32 mouse cellular contexts compared by ENCODE assay signal in genomic region chr5:135952830-135953229, GRCm38 (mm10). TPM values are rescaled to one million over a fixed set of nuclear protein-coding genes. Genes with fewer than 3 reads are reported as not detected.
DNase-seq lines count a peak whose midpoint lies in the region; ATAC-seq and TF ChIP-seq lines count a peak whose summit lies in the region.
"Had no signal": no experiment of that assay in that cellular context is flagged by ENCODE, and none has a peak within 500 bp of the region (broad histone marks: within the 10 kb centered on the region; RNA-seq: fewer than 3 reads in every experiment).

No protein-coding gene starts in this region.

- no peak for TF ChIP-seq EP300 in ES-Bruce4 (IDR thresholded peaks at IDR 0.05; ENCODE audit: insufficient read depth, low read depth, low read length)

- TF ChIP-seq CTCF in ES-Bruce4 (IDR thresholded peaks at IDR 0.05; ENCODE audit: low read depth, low read length) = no peak
- TF ChIP-seq CTCF in lung, adult 2 months (IDR thresholded peaks at IDR 0.05; ENCODE audit: insufficient read depth, low read length) = no peak

- no peak for ATAC-seq in embryonic facial prominence, embryonic 12.5 days (ENCODE audit: insufficient number of reproducible peaks, insufficient read depth, low FRiP score, low TSS enrichment)
- ATAC-seq: CD4-positive, CD25-positive, alpha-beta regulatory T cell, adult 4 months; forebrain, embryonic 14.5 days; forebrain, postnatal 0 days; hindbrain, postnatal 0 days; inflammation-experienced regulatory T-cells, adult 6 months; intestine, embryonic 16.5 days; Patski had no signal

- H3K4me1 ChIP-seq in embryonic facial prominence, embryonic 12.5 days = no peaks in the 10 kb centered on the region
- H3K4me1 ChIP-seq in embryonic facial prominence, embryonic 10.5 days = peaks cover 7% of the 10 kb centered on the region
- peaks cover 8% of the 10 kb centered on the region for H3K4me1 ChIP-seq in ES-Bruce4 (ENCODE audit: control insufficient read depth, insufficient read depth, low read length)
- H3K4me1 ChIP-seq in forebrain, embryonic 10.5 days = peaks cover 20% of the 10 kb centered on the region
- no peaks in the 10 kb centered on the region for H3K4me1 ChIP-seq in lung, adult 2 months (ENCODE audit: control insufficient read depth, insufficient read depth, low read length)

- no peak for TF ChIP-seq POLR2A in ES-Bruce4 (IDR thresholded peaks at IDR 0.05; ENCODE audit: insufficient read depth, low read length)
- no peak for TF ChIP-seq POLR2A in lung, adult 2 months (IDR thresholded peaks at IDR 0.05; ENCODE audit: borderline replicate concordance, extremely low read depth, low read depth, low read length)

- no peaks in the 10 kb centered on the region for H3K27me3 ChIP-seq in embryonic facial prominence, embryonic 12.5 days
- H3K27me3 ChIP-seq in embryonic facial prominence, embryonic 10.5 days (replicated peaks; ENCODE audit: low read depth, poor library complexity, severe bottlenecking) = no peaks in the 10 kb centered on the region
- H3K27me3 ChIP-seq in ES-Bruce4 (ENCODE audit: control insufficient read depth, insufficient read depth, low read length, poor library complexity, severe bottlenecking) = no peaks in the 10 kb centered on the region
- no peaks in the 10 kb centered on the region for H3K27me3 ChIP-seq in forebrain, embryonic 10.5 days (ENCODE audit: poor library complexity, severe bottlenecking)
- H3K27me3 ChIP-seq: heart, embryonic 13.5 days; Patski had no signal

- H3K4me2 ChIP-seq in embryonic facial prominence, embryonic 12.5 days (replicated peaks) = no peak overlapping the region
- H3K4me2 ChIP-seq: heart, embryonic 13.5 days; hindbrain, embryonic 14.5 days had no signal

- no peaks in the 10 kb centered on the region for H3K9me3 ChIP-seq in embryonic facial prominence, embryonic 12.5 days
- no peaks in the 10 kb centered on the region for H3K9me3 ChIP-seq in embryonic facial prominence, embryonic 10.5 days
- H3K9me3 ChIP-seq in ES-Bruce4 (replicated peaks; ENCODE audit: control insufficient read depth, insufficient read depth, low read length, poor library complexity, severe bottlenecking) = no peaks in the 10 kb centered on the region
- no peaks in the 10 kb centered on the region for H3K9me3 ChIP-seq in forebrain, embryonic 10.5 days
- H3K9me3 ChIP-seq: heart, embryonic 10.5 days; heart, embryonic 13.5 days had no signal

- WGBS in embryonic facial prominence, embryonic 12.5 days = 84% methylated on average over 2 of the region's 2 CpGs
- 88% methylated on average over 2 of the region's 2 CpGs for WGBS in embryonic facial prominence, embryonic 10.5 days
- WGBS in forebrain, embryonic 10.5 days = 87% methylated on average over 2 of the region's 2 CpGs
- WGBS in lung, adult 2 months = 87% methylated on average over 2 of the region's 2 CpGs

- no peak overlapping the region for H3K4me3 ChIP-seq in embryonic facial prominence, embryonic 12.5 days
- H3K4me3 ChIP-seq in embryonic facial prominence, embryonic 10.5 days = no peak overlapping the region
- H3K4me3 ChIP-seq in ES-Bruce4 (ENCODE audit: low read depth, low read length) = no peak overlapping the region
- no peak overlapping the region for H3K4me3 ChIP-seq in forebrain, embryonic 10.5 days
- H3K4me3 ChIP-seq in lung, adult 2 months (replicated peaks; ENCODE audit: extremely low read depth, low read depth, low read length) = no peak overlapping the region
- H3K4me3 ChIP-seq: heart, adult 2 months; heart, embryonic 10.5 days; heart, embryonic 13.5 days had no signal

- H3K36me3 ChIP-seq in embryonic facial prominence, embryonic 12.5 days = no peaks in the 10 kb centered on the region
- no peaks in the 10 kb centered on the region for H3K36me3 ChIP-seq in embryonic facial prominence, embryonic 10.5 days (replicated peaks)
- H3K36me3 ChIP-seq in ES-Bruce4 (ENCODE audit: control insufficient read depth, insufficient read depth, low read length, poor library complexity, severe bottlenecking) = no peaks in the 10 kb centered on the region
- H3K36me3 ChIP-seq in forebrain, embryonic 10.5 days (replicated peaks) = no peaks in the 10 kb centered on the region
- H3K36me3 ChIP-seq: heart, embryonic 10.5 days; heart, embryonic 13.5 days had no signal

- DNase-seq in embryonic facial prominence, embryonic 10.5 days (ENCODE audit: low spot score) = no peak
- peak; percentile 37 for DNase-seq in NIH3T3 (ENCODE audit: low read depth)
- DNase-seq in brain, adult 2 months (ENCODE audit: low read depth, low spot score) = peak; percentile 60
- DNase-seq in forebrain, embryonic 10.5 days (ENCODE audit: extremely low spot score, low spot score) = no peak
- DNase-seq in lung, adult 2 months = no peak
- DNase-seq: adrenal gland, adult 2 months; adrenal gland, postnatal 14 days; cerebellum, adult 11 months; cerebellum, adult 8-10 months; cerebellum, postnatal 14 days; forebrain, postnatal 0 days; gastrocnemius, postnatal 10 days; gastrocnemius, postnatal 36 days; heart, adult 2 months; heart, postnatal 14 days; heart, postnatal 4 days; kidney, adult 18-20 months had no signal

- 0 out of 2 replicates have a peak overlapping the region, but pooled peaks have one; percentile 23 for H3K27ac ChIP-seq in embryonic facial prominence, embryonic 12.5 days
- no peak overlapping the region for H3K27ac ChIP-seq in embryonic facial prominence, embryonic 10.5 days (replicated peaks)
- H3K27ac ChIP-seq in ES-Bruce4 (ENCODE audit: insufficient read depth, low read length) = peak overlapping the region; percentile 67
- H3K27ac ChIP-seq in forebrain, embryonic 10.5 days = no peak overlapping the region
- H3K27ac ChIP-seq: heart, adult 2 months; heart, embryonic 10.5 days; heart, embryonic 13.5 days; hindbrain, embryonic 14.5 days; hindbrain, postnatal 0 days had no signal

- H3K9ac ChIP-seq in embryonic facial prominence, embryonic 12.5 days = no peak overlapping the region
- H3K9ac ChIP-seq in ES-Bruce4 (ENCODE audit: low read depth, poor library complexity, severe bottlenecking) = no peak overlapping the region
- H3K9ac ChIP-seq: forebrain, postnatal 0 days; heart, embryonic 13.5 days; hindbrain, embryonic 14.5 days had no signal

RNA-seq across cellular contexts. Expression of gene Ywhag, which starts 18.4 kb away (rescaled TPM):
- polyA plus RNA-seq in embryonic facial prominence, embryonic 12.5 days (2016; fragmentation: Nextera tagmentation; extraction: Ambion mirVana) = 221 and 228 TPM in 2 replicates
- polyA plus RNA-seq in embryonic facial prominence, embryonic 10.5 days (2016; fragmentation: Nextera tagmentation; extraction: Ambion mirVana) = 244 and 257 TPM in 2 replicates
- polyA plus RNA-seq in ES-Bruce4 (2011; ENCODE audit: insufficient read depth, insufficient read length, low read depth, missing spikeins) = 372 TPM in 2 replicates
- 264 and 283 TPM in 2 replicates for polyA plus RNA-seq in forebrain, embryonic 10.5 days (2016; fragmentation: Nextera tagmentation; extraction: Ambion mirVana)
- polyA plus RNA-seq in lung, adult 2 months (2012; rRNA removed) = 66.2 and 80.3 TPM in 2 replicates

RNA-seq across cellular contexts. Expression of gene Ssc4d, which starts 21.5 kb away (rescaled TPM):
- polyA plus RNA-seq in embryonic facial prominence, embryonic 12.5 days (2016; fragmentation: Nextera tagmentation; extraction: Ambion mirVana) = 4.7 and 5.1 TPM in 2 replicates
- polyA plus RNA-seq in embryonic facial prominence, embryonic 10.5 days (2016; fragmentation: Nextera tagmentation; extraction: Ambion mirVana) = 3.1 and 4.0 TPM in 2 replicates
- 6.3 and 9.5 TPM in 2 replicates for polyA plus RNA-seq in ES-Bruce4 (2011; ENCODE audit: insufficient read depth, insufficient read length, low read depth, missing spikeins)
- 1.7 and 1.9 TPM in 2 replicates for polyA plus RNA-seq in forebrain, embryonic 10.5 days (2016; fragmentation: Nextera tagmentation; extraction: Ambion mirVana)
- 3.6 and 3.9 TPM in 2 replicates for polyA plus RNA-seq in lung, adult 2 months (2012; rRNA removed)

RNA-seq across cellular contexts. Expression of gene Zp3, which starts 27.1 kb away (rescaled TPM):
- polyA plus RNA-seq in embryonic facial prominence, embryonic 12.5 days (2016; fragmentation: Nextera tagmentation; extraction: Ambion mirVana) = 0.12 TPM in 1 of 2 replicates, not detected in the other
- polyA plus RNA-seq in embryonic facial prominence, embryonic 10.5 days (2016; fragmentation: Nextera tagmentation; extraction: Ambion mirVana) = not detected in 2 replicates
- polyA plus RNA-seq in ES-Bruce4 (2011; ENCODE audit: insufficient read depth, insufficient read length, low read depth, missing spikeins) = 2.0 and 2.4 TPM in 2 replicates
- polyA plus RNA-seq in forebrain, embryonic 10.5 days (2016; fragmentation: Nextera tagmentation; extraction: Ambion mirVana) = 0.12 TPM in 1 of 2 replicates, not detected in the other
- 0.08 TPM in 1 of 2 replicates, not detected in the other for polyA plus RNA-seq in lung, adult 2 months (2012; rRNA removed)
- polyA plus RNA-seq: adrenal gland, adult 2 months; C2C12; CD4-positive, CD25-positive, alpha-beta regulatory T cell, adult 4 months; forebrain, embryonic 11.5 days; heart, adult 2 months; heart, embryonic 10.5 days; heart, embryonic 16.5 days; hindbrain, embryonic 11.5 days; hindbrain, embryonic 14.5 days; inflammation-experienced regulatory T-cells, adult 6 months had no signal

RNA-seq across cellular contexts. Expression of gene Dtx2, which starts 41.8 kb away (rescaled TPM):
- polyA plus RNA-seq in embryonic facial prominence, embryonic 12.5 days (2016; fragmentation: Nextera tagmentation; extraction: Ambion mirVana) = 33.8 and 38.9 TPM in 2 replicates
- polyA plus RNA-seq in embryonic facial prominence, embryonic 10.5 days (2016; fragmentation: Nextera tagmentation; extraction: Ambion mirVana) = 38.5 and 39.2 TPM in 2 replicates
- polyA plus RNA-seq in ES-Bruce4 (2011; ENCODE audit: insufficient read depth, insufficient read length, low read depth, missing spikeins) = 23.7 and 25.0 TPM in 2 replicates
- polyA plus RNA-seq in forebrain, embryonic 10.5 days (2016; fragmentation: Nextera tagmentation; extraction: Ambion mirVana) = 33.9 and 41.1 TPM in 2 replicates
- 23.9 and 29.9 TPM in 2 replicates for polyA plus RNA-seq in lung, adult 2 months (2012; rRNA removed)

Comparison
In these comparisons a context has a peak if more than half of its experiments do, and no peak if none do; other contexts are left out.
1. H3K27ac ChIP-seq: peak in embryonic facial prominence, embryonic 12.5 days (single experiment) and ES-Bruce4 (single experiment); none in embryonic facial prominence, embryonic 10.5 days (single experiment) and forebrain, embryonic 10.5 days (single experiment).
2. DNase-seq: peak in NIH3T3 (single experiment) and brain, adult 2 months (single experiment); none in embryonic facial prominence, embryonic 10.5 days (single experiment), forebrain, embryonic 10.5 days (single experiment) and lung, adult 2 months (single experiment).